Mouse (Mus musculus): ENCODE results near the gene Sertad1. TPM values are rescaled to one million over a fixed set of nuclear protein-coding genes. Genes with fewer than 3 reads are reported as not detected.

The Sertad1 gene
- 34.5 and 34.8 TPM in 2 replicates for polyA plus RNA-seq (2014; fragmentation: Nextera tagmentation; extraction: Ambion mirVana)

- H3K9ac ChIP-seq (ENCODE audit: low read length), result peak within 1 kb of the TSS; percentile 89
- H3K27me3 ChIP-seq (ENCODE audit: control insufficient read depth, insufficient read depth, low read length), result no peaks in the 10 kb centered on the region
- H3K4me2 ChIP-seq (ENCODE audit: low read length), result peak within 1 kb of the TSS; percentile 79
- ATAC-seq (ENCODE audit: insufficient number of reproducible peaks, insufficient read depth, low FRiP score, low read depth), result peak; percentile 91
- H3K9me3 ChIP-seq (ENCODE audit: control insufficient read depth, low read length), result no peaks in the 10 kb centered on the region
- peaks cover 24 to 37% of the 10 kb centered on the region in 2 experiments for H3K4me1 ChIP-seq (ENCODE audit: control insufficient read depth in 2 of 2, insufficient read depth in 2 of 2, low read length in 2 of 2)
- H3K4me3 ChIP-seq (ENCODE audit: control insufficient read depth in 1 of 2, insufficient read depth in 1 of 2, low read depth in 1 of 2, low read length in 2 of 2), result peak within 1 kb of the TSS; percentile 71 to 84
- H3K36me3 ChIP-seq (ENCODE audit: control insufficient read depth, insufficient read depth, low read length), result peaks cover 16% of the 10 kb centered on the region
- under 1% methylated on average over 75 of the region's 80 CpGs for WGBS
- H3K27ac ChIP-seq (replicated peaks in 1 of 2; ENCODE audit: control insufficient read depth in 1 of 2, insufficient read depth in 1 of 2, low read depth in 2 of 2, low read length in 2 of 2), result peak within 1 kb of the TSS; percentile 96 to 98
Observed at GRCm38 (mm10) chr7:27486770-27487697, at the start of gene Sertad1. Gene Sertad1, plus strand, starts transcription at chr7:27486910.

GRCm38 (mm10) chr7:27437544-27437943, 49.2 kb upstream of the Sertad1 start:
- 56% methylated on average over 5 of the region's 5 CpGs for WGBS
- Histone ChIP-seq H3K4me2 (ENCODE audit: low read length) (no peak overlapping the region), H3K9ac (ENCODE audit: low read length) (no peak overlapping the region), H3K9me3 (ENCODE audit: control insufficient read depth, low read length) (0 out of 2 replicates have a peak, but pooled peaks cover 2% of the 10 kb centered on the region), H3K27ac (replicated peaks in 1 of 2; ENCODE audit: control insufficient read depth in 1 of 2, insufficient read depth in 1 of 2, low read depth in 2 of 2, low read length in 2 of 2) (no peak overlapping the region), H3K36me3 (ENCODE audit: control insufficient read depth, insufficient read depth, low read length) (no peaks in the 10 kb centered on the region), H3K4me3 (ENCODE audit: control insufficient read depth in 1 of 2, insufficient read depth in 1 of 2, low read depth in 1 of 2, low read length in 2 of 2) (no peak overlapping the region), H3K27me3 (ENCODE audit: control insufficient read depth, insufficient read depth, low read length) (peaks cover 17% of the 10 kb centered on the region), H3K4me1 (ENCODE audit: control insufficient read depth in 2 of 2, insufficient read depth in 2 of 2, low read length in 2 of 2) (no peaks in the 10 kb centered on the region)
- no peak for ATAC-seq (ENCODE audit: insufficient number of reproducible peaks, insufficient read depth, low FRiP score, low read depth)

GRCm38 (mm10) chr7:27440014-27440413, 46.7 kb upstream of the Sertad1 start:
- no peak overlapping the region for H3K4me2 ChIP-seq (ENCODE audit: low read length)
- no peak overlapping the region for H3K4me3 ChIP-seq (ENCODE audit: control insufficient read depth in 1 of 2, insufficient read depth in 1 of 2, low read depth in 1 of 2, low read length in 2 of 2)
- no peak overlapping the region for H3K9ac ChIP-seq (ENCODE audit: low read length)
- no peaks in the 10 kb centered on the region for H3K36me3 ChIP-seq (ENCODE audit: control insufficient read depth, insufficient read depth, low read length)
- no peak overlapping the region for H3K27ac ChIP-seq (replicated peaks in 1 of 2; ENCODE audit: control insufficient read depth in 1 of 2, insufficient read depth in 1 of 2, low read depth in 2 of 2, low read length in 2 of 2)
- H3K4me1 ChIP-seq (ENCODE audit: control insufficient read depth in 2 of 2, insufficient read depth in 2 of 2, low read length in 2 of 2), result no peaks in the 10 kb centered on the region
- H3K9me3 ChIP-seq (ENCODE audit: control insufficient read depth, low read length), result 0 out of 2 replicates have a peak, but pooled peaks cover 2% of the 10 kb centered on the region
- no peak for ATAC-seq (ENCODE audit: insufficient number of reproducible peaks, insufficient read depth, low FRiP score, low read depth)
- 80% methylated on average over 4 of the region's 4 CpGs for WGBS
- peaks cover 7% of the 10 kb centered on the region for H3K27me3 ChIP-seq (ENCODE audit: control insufficient read depth, insufficient read depth, low read length)

GRCm38 (mm10) chr7:27446051-27446450, 40.7 kb upstream of the Sertad1 start:
- peak overlapping the region; percentile 98 for H3K4me2 ChIP-seq (ENCODE audit: low read length)
- H3K9ac ChIP-seq (ENCODE audit: low read length), result peak overlapping the region; percentile 70
- H3K9me3 ChIP-seq (ENCODE audit: control insufficient read depth, low read length), result no peaks in the 10 kb centered on the region
- H3K27ac ChIP-seq (replicated peaks in 1 of 2; ENCODE audit: control insufficient read depth in 1 of 2, insufficient read depth in 1 of 2, low read depth in 2 of 2, low read length in 2 of 2), result no peak overlapping the region
- 8% methylated on average over 18 of the region's 18 CpGs for WGBS
- ATAC-seq (ENCODE audit: insufficient number of reproducible peaks, insufficient read depth, low FRiP score, low read depth), result no peak
- peaks cover 5 to 23% of the 10 kb centered on the region in 2 experiments; a peak in 3 of 4 replicates for H3K4me1 ChIP-seq (ENCODE audit: control insufficient read depth in 2 of 2, insufficient read depth in 2 of 2, low read length in 2 of 2)
- H3K27me3 ChIP-seq (ENCODE audit: control insufficient read depth, insufficient read depth, low read length), result peaks cover 26% of the 10 kb centered on the region
- H3K4me3 ChIP-seq (ENCODE audit: control insufficient read depth in 1 of 2, insufficient read depth in 1 of 2, low read depth in 1 of 2, low read length in 2 of 2), result peak overlapping the region; percentile 32 to 48
- no peaks in the 10 kb centered on the region for H3K36me3 ChIP-seq (ENCODE audit: control insufficient read depth, insufficient read depth, low read length)

- ATAC-seq (ENCODE audit: insufficient number of reproducible peaks, insufficient read depth, low FRiP score, low read depth), result no peak
- no peaks in the 10 kb centered on the region for H3K36me3 ChIP-seq (ENCODE audit: control insufficient read depth, insufficient read depth, low read length)
- H3K27me3 ChIP-seq (ENCODE audit: control insufficient read depth, insufficient read depth, low read length), result peaks cover 26% of the 10 kb centered on the region
- peak overlapping the region; percentile 98 for H3K4me2 ChIP-seq (ENCODE audit: low read length)
- peak overlapping the region; percentile 70 for H3K9ac ChIP-seq (ENCODE audit: low read length)
- 11% methylated on average over 34 of the region's 53 CpGs for WGBS
- peak overlapping the region; percentile 32 to 66 for H3K4me3 ChIP-seq (ENCODE audit: control insufficient read depth in 1 of 2, insufficient read depth in 1 of 2, low read depth in 1 of 2, low read length in 2 of 2)
- H3K9me3 ChIP-seq (ENCODE audit: control insufficient read depth, low read length), result no peaks in the 10 kb centered on the region
- H3K4me1 ChIP-seq (ENCODE audit: control insufficient read depth in 2 of 2, insufficient read depth in 2 of 2, low read length in 2 of 2), result peaks cover 5 to 23% of the 10 kb centered on the region in 2 experiments; a peak in 3 of 4 replicates
- H3K27ac ChIP-seq (replicated peaks in 1 of 2; ENCODE audit: control insufficient read depth in 1 of 2, insufficient read depth in 1 of 2, low read depth in 2 of 2, low read length in 2 of 2), result no peak overlapping the region
Observed at GRCm38 (mm10) chr7:27446521-27447418, 39.9 kb upstream of the Sertad1 start.

- peaks cover 26% of the 10 kb centered on the region for H3K27me3 ChIP-seq (ENCODE audit: control insufficient read depth, insufficient read depth, low read length)
- H3K27ac ChIP-seq (replicated peaks in 1 of 2; ENCODE audit: control insufficient read depth in 1 of 2, insufficient read depth in 1 of 2, low read depth in 2 of 2, low read length in 2 of 2), result peak within 1 kb of the TSS; percentile 37 to 50; a peak in 2 of 4 replicates
- no peaks in the 10 kb centered on the region for H3K36me3 ChIP-seq (ENCODE audit: control insufficient read depth, insufficient read depth, low read length)
- H3K9me3 ChIP-seq (ENCODE audit: control insufficient read depth, low read length), result no peaks in the 10 kb centered on the region
- peak; percentile 95 for ATAC-seq (ENCODE audit: insufficient number of reproducible peaks, insufficient read depth, low FRiP score, low read depth)
- H3K4me1 ChIP-seq (ENCODE audit: control insufficient read depth in 2 of 2, insufficient read depth in 2 of 2, low read length in 2 of 2), result peaks cover 5 to 23% of the 10 kb centered on the region in 2 experiments; a peak in 3 of 4 replicates
- 2% methylated on average over 53 of the region's 54 CpGs for WGBS
- peak within 1 kb of the TSS; percentile 78 for H3K9ac ChIP-seq (ENCODE audit: low read length)
- H3K4me3 ChIP-seq (ENCODE audit: control insufficient read depth in 1 of 2, insufficient read depth in 1 of 2, low read depth in 1 of 2, low read length in 2 of 2), result peak within 1 kb of the TSS; percentile 66 to 73
- H3K4me2 ChIP-seq (ENCODE audit: low read length), result peak within 1 kb of the TSS; percentile 98
Observed at GRCm38 (mm10) chr7:27447419-27448286, 39.1 kb upstream of the Sertad1 start, which contains the start of the genes Sptbn4 and Blvrb. Gene Sptbn4, minus strand, starts transcription at chr7:27447686. Gene Blvrb, plus strand, starts transcription at chr7:27447978.
